ENCODE assay signal across 10 mouse cellular contexts in genomic region chr15:92052133-92052463, GRCm38 (mm10). TPM values are rescaled to one million over a fixed set of nuclear protein-coding genes. Genes with fewer than 3 reads are reported as not detected.
A peak's percentile ranks its signal among the peaks of the same experiment; 100 is the strongest.
DNase-seq lines count a peak whose midpoint lies in the region; ATAC-seq and TF ChIP-seq lines count a peak whose summit lies in the region.
"Had no signal": no experiment of that assay in that cellular context is flagged by ENCODE, and none has a peak within 500 bp of the region (broad histone marks: within the 10 kb centered on the region; RNA-seq: fewer than 3 reads in every experiment).

No protein-coding gene starts in this region.

- TF ChIP-seq CTCF in left cerebral cortex, adult 2 months (IDR thresholded peaks at IDR 0.05): no peak

- intact Hi-C loops in left cerebral cortex, adult 2 months (cut with DNase I): loop anchor here (5.0 kb wide), 3 partner anchors 55 to 170 kb away; no protein-coding TSS in a partner anchor
- intact Hi-C loops in left cerebral cortex, postnatal 36 days (cut with DNase I): loop anchor here (5.0 kb wide), 3 partner anchors 85 to 180 kb away; no protein-coding TSS in a partner anchor

- no peaks in the 10 kb centered on the region for H3K36me3 ChIP-seq in forebrain, embryonic 13.5 days (ENCODE audit: poor library complexity, severe bottlenecking)

- H3K9ac ChIP-seq in forebrain, embryonic 13.5 days: peak overlapping the region; percentile 61

- H3K4me2 ChIP-seq in forebrain, embryonic 13.5 days: peak overlapping the region; percentile 78

- peak; percentile 47 to 63 for DNase-seq in left cerebral cortex, adult 2 months (ENCODE audit: extremely low spot score in 1 of 2, low spot score in 2 of 2)
- DNase-seq in left cerebral cortex, postnatal 36 days (ENCODE audit: low spot score in 2 of 2): no peak
- peak; percentile 33 to 59 for DNase-seq in left cerebral cortex, adult 9 months (ENCODE audit: low spot score in 2 of 2)
- peak; percentile 67 for DNase-seq in right cerebral cortex, postnatal 36 days (ENCODE audit: low spot score in 2 of 2)
- no peak for DNase-seq in urinary bladder, postnatal 4 days (ENCODE audit: low spot score in 2 of 2)
- DNase-seq: kidney, adult 11 months had no signal

- peak overlapping the region; percentile 77 for H3K4me3 ChIP-seq in left cerebral cortex, adult 2 months
- H3K4me3 ChIP-seq in forebrain, embryonic 13.5 days: peak overlapping the region; percentile 60
- H3K4me3 ChIP-seq: myocyte had no signal

- 5% methylated on average over 4 of the region's 4 CpGs for WGBS in forebrain, embryonic 13.5 days

- peaks cover 4% of the 10 kb centered on the region for H3K4me1 ChIP-seq in forebrain, embryonic 13.5 days

- H3K9me3 ChIP-seq in forebrain, embryonic 13.5 days (replicated peaks): no peaks in the 10 kb centered on the region

- peak overlapping the region; percentile 98 for H3K27ac ChIP-seq in left cerebral cortex, adult 2 months
- peak overlapping the region; percentile 62 for H3K27ac ChIP-seq in forebrain, embryonic 13.5 days

- 0 out of 2 replicates have a peak, but pooled peaks cover 3% of the 10 kb centered on the region for H3K27me3 ChIP-seq in forebrain, embryonic 13.5 days

- ATAC-seq in forebrain, embryonic 13.5 days: peak; percentile 63
- no peak for ATAC-seq in erythroblast, adult 5-6 weeks (replicated peaks; ENCODE audit: low FRiP score, poor library complexity, severe bottlenecking)

RNA-seq across cellular contexts. Expression of gene Cntn1, which starts 1.1 kb away (rescaled TPM):
- 100 to 1,000 TPM; 287 to 290 TPM for total RNA-seq in left cerebral cortex, adult 2 months (2021)
- total RNA-seq in left cerebral cortex, postnatal 36 days (2021): 100 to 1,000 TPM; 289 to 320 TPM
- 7.6 and 10.0 TPM in 2 replicates for polyA plus RNA-seq in forebrain, embryonic 13.5 days (2015; fragmentation: Nextera tagmentation; extraction: Ambion mirVana)
- total RNA-seq in erythroblast, adult 5-6 weeks (2015; ENCODE audit: low replicate concordance): not detected in 2 replicates
- not detected in 2 replicates for total RNA-seq in erythroblast, adult 5-6 weeks (2017; ENCODE audit: low replicate concordance)
- total RNA-seq: common myeloid progenitor, adult 5-6 weeks had no signal

Comparison
In these comparisons a context has a peak if more than half of its experiments do, and no peak if none do; other contexts are left out.
1. DNase-seq: peak in left cerebral cortex, adult 2 months (2 of 2), left cerebral cortex, adult 9 months (2 of 2) and right cerebral cortex, postnatal 36 days (2 of 2); none in left cerebral cortex, postnatal 36 days (0 of 2) and urinary bladder, postnatal 4 days (0 of 2).
2. RNA of gene Cntn1, which starts 1.1 kb away (total RNA-seq): 289 to 320 TPM in left cerebral cortex, postnatal 36 days and 287 to 290 TPM in left cerebral cortex, adult 2 months; not detected in erythroblast, adult 5-6 weeks; every median in the first group is over 100 times any median in the second.